Mouse (Mus musculus): ENCODE measurements around the gene Supt6. TPM values are rescaled to one million over a fixed set of nuclear protein-coding genes. Genes with fewer than 3 reads are reported as not detected.

Supt6 gene
- polyA plus RNA-seq, 1 experiment: 17.4 TPM

- DNase-seq (ENCODE audit: low read depth, low spot score): no peak
- WGBS: 74% methylated on average over 9 of the region's 9 CpGs
Measured at GRCm38 (mm10) chr11:78240193-78240857, 5.5 kb downstream of the Supt6 start.

DNA sequence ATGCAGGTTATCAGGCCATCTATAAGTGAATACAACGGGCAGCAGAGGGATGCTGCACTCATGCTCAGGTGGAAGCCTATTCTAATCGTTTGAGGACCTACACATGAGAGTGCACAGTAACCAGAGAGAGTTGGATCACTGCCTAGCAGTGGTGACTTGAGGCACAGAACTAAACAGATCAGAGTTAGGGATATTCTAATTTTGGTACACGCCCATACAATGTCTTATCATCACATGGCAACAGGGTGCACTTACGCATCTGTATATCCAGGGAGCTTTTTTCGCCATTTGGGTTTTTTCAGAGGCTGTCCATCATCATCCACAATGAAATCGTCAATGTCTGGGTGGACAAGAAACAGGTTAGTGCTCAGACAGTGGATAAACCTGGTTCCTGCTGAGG, 14.3 kb downstream of the Supt6 start:
- DNase-seq (ENCODE audit: low read depth, low spot score): no peak
- WGBS: 91% methylated on average over 6 of the region's 6 CpGs

DNA sequence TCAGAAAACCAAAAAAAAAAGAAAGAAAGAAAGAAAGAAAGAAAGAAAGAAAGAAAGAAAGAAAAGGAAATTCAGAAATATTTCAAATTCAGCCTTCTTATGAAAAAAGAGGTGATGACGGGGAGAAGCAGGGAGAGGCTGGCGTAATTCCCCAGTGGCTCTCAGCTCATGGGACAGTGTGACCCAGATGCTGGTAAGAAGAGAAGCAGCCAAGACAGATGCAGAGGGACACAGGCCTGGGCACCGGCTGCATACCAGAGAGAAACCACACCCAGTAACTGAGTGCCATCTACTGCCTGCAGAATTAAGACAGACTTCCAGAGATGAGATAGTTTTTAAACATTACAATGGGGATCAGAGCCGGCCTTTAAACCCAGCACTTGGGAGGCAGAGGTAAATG, 22.2 kb downstream of the Supt6 start:
- DNase-seq (ENCODE audit: low read depth, low spot score): no peak
- 91% methylated on average over 4 of the region's 4 CpGs for WGBS

GRCm38 (mm10) chr11:78215709-78216317, 30.0 kb downstream of the Supt6 start:
- WGBS: 86% methylated on average over 11 of the region's 11 CpGs
- DNase-seq (ENCODE audit: low read depth, low spot score): no peak

GRCm38 (mm10) chr11:78213086-78213817, 32.5 kb downstream of the Supt6 start:
- DNase-seq (ENCODE audit: low read depth, low spot score): no peak

GRCm38 (mm10) chr11:78211513-78211912, 34.3 kb downstream of the Supt6 start:
- no peak for DNase-seq (ENCODE audit: low read depth, low spot score)
- WGBS: 42% methylated on average over 5 of the region's 5 CpGs

More at GRCm38 (mm10) chr11:78213086-78213817, 32.5 kb downstream of the Supt6 start:
- 84% methylated on average over 14 of the region's 14 CpGs for WGBS

DNA sequence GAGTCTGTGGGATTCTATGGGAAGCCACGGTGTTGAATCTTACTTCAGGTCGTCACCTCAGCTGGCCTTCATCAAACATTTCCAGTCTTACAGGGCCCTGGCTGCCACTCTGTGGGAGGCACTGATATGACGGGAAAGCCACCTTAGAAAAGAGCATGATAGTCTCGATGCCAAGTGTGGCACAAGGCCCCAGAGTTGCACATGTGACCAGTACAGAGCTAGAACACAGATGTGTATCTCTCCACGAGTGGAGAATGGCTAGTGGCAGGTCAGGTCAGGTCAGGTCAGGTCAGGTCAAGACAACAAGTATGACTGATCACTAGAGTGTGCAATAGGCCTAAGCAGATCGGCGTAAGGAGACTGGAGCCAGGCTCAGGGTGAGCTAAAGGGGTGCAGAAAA, 35.2 kb downstream of the Supt6 start:
- 78% methylated on average over 7 of the region's 7 CpGs for WGBS
- no peak for DNase-seq (ENCODE audit: low read depth, low spot score)

- no peak for DNase-seq (ENCODE audit: low read depth, low spot score)
- WGBS: 90% methylated on average over 6 of the region's 6 CpGs
Measured at GRCm38 (mm10) chr11:78209886-78210285, 35.9 kb downstream of the Supt6 start.

DNA sequence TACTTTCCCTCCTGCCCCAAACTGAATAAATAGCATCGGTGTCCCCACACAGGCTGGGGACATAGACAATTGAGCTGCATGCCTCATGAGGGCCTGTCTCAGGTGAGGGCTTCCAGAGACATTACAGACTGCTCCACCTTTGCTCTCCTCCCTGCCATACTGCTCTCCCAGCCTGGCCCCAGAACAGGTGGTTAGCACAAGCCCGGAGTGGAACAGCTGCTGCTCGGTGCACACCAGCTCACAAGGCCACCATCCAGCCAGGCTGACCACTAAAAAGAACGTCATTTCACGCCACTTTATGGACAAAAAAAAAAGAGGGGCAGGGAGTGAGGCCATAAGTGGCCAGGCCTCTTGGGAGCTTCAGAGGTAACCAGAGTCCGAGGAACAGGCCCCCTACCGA, 38.6 kb downstream of the Supt6 start:
- WGBS: 87% methylated on average over 7 of the region's 7 CpGs
- no peak for DNase-seq (ENCODE audit: low read depth, low spot score)

DNA sequence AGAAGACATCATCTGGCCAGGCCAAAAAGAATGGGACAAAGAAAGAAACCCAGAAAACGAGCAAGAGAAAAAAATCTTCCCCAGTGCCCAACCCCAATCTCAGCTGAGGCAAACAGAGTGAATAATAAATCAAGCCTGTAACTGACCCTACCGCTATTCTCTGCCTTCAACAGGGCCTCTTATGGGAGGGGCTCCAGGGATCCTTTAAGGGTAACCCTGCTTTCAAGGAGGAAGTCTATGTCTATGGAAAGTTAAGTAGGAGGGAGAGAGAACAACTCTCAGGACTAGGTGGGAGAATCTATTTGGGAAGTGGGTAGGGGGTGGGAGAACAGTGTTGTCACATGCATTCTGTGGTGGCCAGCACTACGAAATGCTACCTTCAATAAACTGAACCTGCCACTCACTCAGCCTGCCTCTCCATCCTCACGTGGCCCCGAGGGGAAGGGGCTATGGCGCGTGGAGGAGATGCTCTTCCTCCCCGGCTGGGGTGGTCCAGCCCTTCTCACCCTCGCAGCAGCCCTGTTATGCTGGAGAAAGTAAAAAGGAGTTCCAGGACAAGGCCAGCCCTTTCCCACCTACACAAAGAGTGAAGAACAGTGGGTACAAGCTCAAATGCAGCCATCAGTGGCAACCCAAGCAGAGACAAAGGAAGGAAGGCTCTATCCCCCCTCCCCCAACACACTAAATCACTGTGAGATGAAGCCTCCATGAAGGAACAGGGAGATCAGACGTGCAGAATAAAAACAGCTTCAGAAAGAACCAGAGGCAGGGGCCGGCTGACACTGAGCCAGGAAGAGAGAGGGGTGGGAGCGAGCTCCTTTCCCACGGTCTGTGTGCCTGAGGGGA, 40.2 kb downstream of the Supt6 start:
- no peak for DNase-seq (ENCODE audit: low read depth, low spot score)
- WGBS: 66% methylated on average over 13 of the region's 13 CpGs

GRCm38 (mm10) chr11:78204287-78204686, 41.5 kb downstream of the Supt6 start:
- WGBS: 82% methylated on average over 6 of the region's 6 CpGs
- no peak for DNase-seq (ENCODE audit: low read depth, low spot score)

DNA sequence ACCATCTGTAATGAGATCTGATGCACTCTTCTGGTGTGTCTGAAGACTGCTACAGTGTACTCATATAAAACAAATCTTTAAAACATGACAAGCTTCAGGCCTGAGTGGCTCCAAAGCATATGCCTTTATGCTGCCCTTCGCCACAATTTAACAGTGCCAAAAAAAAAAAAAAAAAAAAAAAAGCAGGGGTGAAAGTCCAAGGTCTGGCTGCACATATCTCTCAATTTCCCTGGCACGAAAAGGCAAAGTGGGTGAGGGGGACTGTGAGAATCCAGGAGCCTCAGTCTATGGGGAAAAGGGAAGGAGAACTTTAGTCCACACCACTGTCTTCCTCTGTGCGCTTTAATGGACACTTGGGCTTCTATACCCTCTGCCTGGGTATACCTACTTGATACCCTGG, 43.4 kb downstream of the Supt6 start:
- DNase-seq (ENCODE audit: low read depth, low spot score): no peak

DNA sequence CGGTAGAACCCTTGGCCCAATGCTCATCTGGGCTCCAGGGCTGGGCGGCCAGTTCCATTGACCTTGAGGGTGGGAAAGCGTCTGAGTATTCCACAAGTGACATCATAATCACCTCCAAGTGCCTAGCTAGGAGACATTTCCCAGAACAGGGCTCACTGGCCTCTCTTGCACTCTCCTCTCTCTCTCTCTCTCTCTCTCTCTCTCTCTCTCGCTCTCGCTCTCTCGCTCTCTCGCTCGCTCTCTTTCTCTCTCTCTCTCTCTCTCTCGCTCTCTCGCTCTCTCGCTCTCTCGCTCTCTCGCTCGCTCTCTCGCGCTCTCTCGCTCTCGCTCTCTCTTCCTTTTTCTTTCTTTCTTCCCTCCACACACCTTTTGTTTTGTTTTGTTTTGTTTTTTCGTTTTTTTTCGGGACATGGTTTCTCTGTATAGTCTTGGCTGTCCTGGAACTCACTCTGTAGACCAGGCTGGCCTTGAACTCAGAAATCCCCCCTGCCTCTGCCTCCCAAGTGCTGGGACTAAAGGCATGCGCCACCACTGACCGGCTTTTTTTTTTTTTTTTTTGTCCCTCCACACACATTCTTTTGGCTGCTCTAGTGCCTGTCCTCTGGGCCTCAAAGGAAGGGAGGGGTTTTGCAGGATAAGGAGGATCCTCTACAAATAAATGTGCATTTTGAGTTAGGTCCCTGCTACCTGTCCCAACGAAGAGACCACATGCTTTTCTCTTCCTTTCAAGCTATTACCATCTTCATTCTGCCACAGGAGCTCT, 50.5 kb downstream of the Supt6 start:
- WGBS: 59% methylated on average over 23 of the region's 23 CpGs

More for the DNA sequence above, 43.4 kb downstream of the Supt6 start:
- 48% methylated on average over 3 of the region's 3 CpGs for WGBS

GRCm38 (mm10) chr11:78194411-78195100, 51.2 kb downstream of the Supt6 start:
- no peak for DNase-seq (ENCODE audit: low read depth, low spot score)
- WGBS: 1% methylated on average over 30 of the region's 30 CpGs

More for the DNA sequence above, 50.5 kb downstream of the Supt6 start:
- DNase-seq (ENCODE audit: low read depth, low spot score): no peak

GRCm38 (mm10) chr11:78193113-78193512, 52.7 kb downstream of the Supt6 start, which contains the start of gene Proca1:
Gene Proca1 (plus strand): TSS chr11:78193392.
- WGBS: 33% methylated on average over 1 of the region's 1 CpGs
- DNase-seq (ENCODE audit: low read depth, low spot score): no peak

GRCm38 (mm10) chr11:78190041-78190440, 55.7 kb downstream of the Supt6 start:
- DNase-seq (ENCODE audit: low read depth, low spot score): no peak
- WGBS: 41% methylated on average over 6 of the region's 6 CpGs

DNA sequence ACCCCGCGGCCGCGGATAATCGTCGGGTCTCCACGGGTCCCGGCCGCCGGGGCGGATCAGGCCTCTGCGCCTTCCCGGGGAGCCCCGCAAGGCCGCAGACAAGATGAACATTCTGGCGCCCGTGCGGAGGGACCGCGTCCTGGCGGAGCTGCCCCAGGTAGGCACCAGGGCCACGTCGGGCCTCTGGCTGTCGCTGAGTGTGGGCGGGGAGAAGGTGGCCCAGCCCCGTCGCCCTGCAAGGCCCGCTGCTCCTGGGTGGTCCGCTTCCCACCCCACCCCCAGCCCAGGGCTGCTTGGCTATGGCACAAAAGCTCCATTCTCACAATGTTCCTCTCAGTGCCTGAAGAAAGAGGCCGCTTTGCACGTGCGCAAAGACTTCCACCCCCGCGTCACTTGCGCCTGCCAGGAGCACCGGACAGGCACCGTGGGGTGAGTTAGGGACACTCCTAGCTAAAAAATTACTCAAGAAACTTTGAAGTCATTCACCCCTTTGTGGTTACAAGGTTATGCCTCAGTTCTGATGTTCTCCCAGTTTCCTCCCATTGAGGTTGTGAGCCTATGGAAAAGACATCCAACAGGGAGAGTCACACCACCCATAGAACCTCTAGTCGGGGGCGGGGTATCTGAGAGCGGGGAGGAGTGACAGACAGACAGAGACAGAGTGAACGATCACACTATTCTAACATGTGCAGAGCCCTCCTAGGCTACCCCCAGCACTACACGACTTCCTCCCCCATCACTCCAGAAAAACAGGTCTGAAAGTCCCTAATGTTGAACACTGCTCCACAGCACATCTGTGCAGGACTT, 56.4 kb downstream of the Supt6 start:
- no peak for DNase-seq (ENCODE audit: low read depth, low spot score)
- WGBS: 2% methylated on average over 42 of the region's 42 CpGs
